ENCODE assay signal across 32 mouse cellular contexts in genomic region chr15:37157386-37157785, GRCm38 (mm10).
DNase-seq lines count a peak whose midpoint lies in the region; ATAC-seq and TF ChIP-seq lines count a peak whose summit lies in the region.
"Had no signal": no experiment of that assay in that cellular context is flagged by ENCODE, and none has a peak within 500 bp of the region (broad histone marks: within the 10 kb centered on the region; RNA-seq: fewer than 3 reads in every experiment).

No protein-coding gene starts in this region.

- no peaks in the 10 kb centered on the region for H3K27me3 ChIP-seq in lung, embryonic 16.5 days (ENCODE audit: control insufficient read depth, insufficient read depth, low read depth, low read length)
- no peaks in the 10 kb centered on the region for H3K27me3 ChIP-seq in kidney, postnatal 0 days (ENCODE audit: insufficient read depth, low read length)
- H3K27me3 ChIP-seq in stomach, embryonic 16.5 days (ENCODE audit: control insufficient read depth, insufficient read depth, low read length), result no peaks in the 10 kb centered on the region
- no peaks in the 10 kb centered on the region for H3K27me3 ChIP-seq in thymus, adult 2 months (ENCODE audit: control insufficient read depth, insufficient read depth, low read length)
- H3K27me3 ChIP-seq: embryonic facial prominence, embryonic 15.5 days; forebrain, embryonic 12.5 days; hindbrain, embryonic 13.5 days; limb, embryonic 15.5 days; midbrain, embryonic 15.5 days; neural tube, embryonic 15.5 days had no signal

- no peak for DNase-seq in lung, postnatal 4 days
- DNase-seq in kidney, adult 8-10 months, result peak; percentile 10 to 48
- DNase-seq in kidney, postnatal 0 days (ENCODE audit: low spot score), result peak; percentile 15
- DNase-seq in layer of hippocampus, adult 18-20 months (ENCODE audit: low spot score in 2 of 2), result no peak
- no peak for DNase-seq in thymus, adult 2 months
- no peak for DNase-seq in embryo, embryonic 11 days
- DNase-seq: adrenal gland, adult 2 months; adrenal gland, postnatal 36 days; cerebellum, adult 18-20 months; cerebellum, postnatal 10 days; gastrocnemius, postnatal 25 days; heart, adult 11 months; heart, postnatal 36 days; liver, embryonic 13.5 days; lung, adult 18-20 months; retina, postnatal 1 day; right cerebral cortex, postnatal 25 days; thymus, postnatal 4 days had no signal

- H3K4me2 ChIP-seq in lung, embryonic 16.5 days (ENCODE audit: low read depth, low read length), result no peak overlapping the region
- H3K4me2 ChIP-seq in kidney, postnatal 0 days (ENCODE audit: low read length), result 0 out of 2 replicates have a peak overlapping the region, but pooled peaks have one; percentile 18
- no peak overlapping the region for H3K4me2 ChIP-seq in stomach, embryonic 16.5 days (ENCODE audit: low read depth, low read length)
- H3K4me2 ChIP-seq: embryonic facial prominence, embryonic 15.5 days; forebrain, embryonic 12.5 days; heart, embryonic 11.5 days; hindbrain, embryonic 13.5 days; limb, embryonic 15.5 days; liver, embryonic 13.5 days; midbrain, embryonic 15.5 days; neural tube, embryonic 15.5 days had no signal

- H3K9me3 ChIP-seq in lung, embryonic 16.5 days (ENCODE audit: control insufficient read depth, low read length), result no peaks in the 10 kb centered on the region
- H3K9me3 ChIP-seq in kidney, postnatal 0 days (replicated peaks; ENCODE audit: low read length), result no peaks in the 10 kb centered on the region
- H3K9me3 ChIP-seq in stomach, embryonic 16.5 days (replicated peaks; ENCODE audit: control insufficient read depth, low read length), result no peaks in the 10 kb centered on the region
- H3K9me3 ChIP-seq: embryonic facial prominence, embryonic 10.5 days; embryonic facial prominence, embryonic 15.5 days; forebrain, embryonic 12.5 days; hindbrain, embryonic 13.5 days; limb, embryonic 10.5 days; limb, embryonic 15.5 days; liver, embryonic 13.5 days; midbrain, embryonic 10.5 days; midbrain, embryonic 15.5 days; neural tube, embryonic 15.5 days had no signal

- H3K9ac ChIP-seq in lung, embryonic 16.5 days (ENCODE audit: low read length), result no peak overlapping the region
- 0 out of 2 replicates have a peak overlapping the region, but pooled peaks have one; percentile 8 for H3K9ac ChIP-seq in kidney, postnatal 0 days (ENCODE audit: low read depth, low read length)
- no peak overlapping the region for H3K9ac ChIP-seq in stomach, embryonic 16.5 days (ENCODE audit: low read length)
- H3K9ac ChIP-seq: embryonic facial prominence, embryonic 15.5 days; forebrain, embryonic 12.5 days; hindbrain, embryonic 13.5 days; limb, embryonic 15.5 days; liver, embryonic 13.5 days; midbrain, embryonic 15.5 days; neural tube, embryonic 15.5 days had no signal

- peak overlapping the region; percentile 17 for H3K27ac ChIP-seq in lung, embryonic 16.5 days (ENCODE audit: low read length)
- H3K27ac ChIP-seq in kidney, postnatal 0 days, result peak overlapping the region; percentile 89
- H3K27ac ChIP-seq in stomach, embryonic 16.5 days (ENCODE audit: low read length), result peak overlapping the region; percentile 47
- H3K27ac ChIP-seq in thymus, adult 2 months (ENCODE audit: control insufficient read depth, insufficient read depth, low read length), result no peak overlapping the region
- H3K27ac ChIP-seq: embryonic facial prominence, embryonic 10.5 days; forebrain, embryonic 12.5 days; hindbrain, embryonic 13.5 days; limb, embryonic 10.5 days; limb, embryonic 15.5 days; liver, embryonic 13.5 days; midbrain, embryonic 10.5 days; midbrain, embryonic 15.5 days; neural tube, embryonic 15.5 days had no signal

- peaks cover 9% of the 10 kb centered on the region for H3K4me1 ChIP-seq in lung, embryonic 16.5 days (replicated peaks; ENCODE audit: control insufficient read depth, insufficient read depth, low read length)
- peaks cover 12% of the 10 kb centered on the region; the same call in 1 of the 2 replicates for H3K4me1 ChIP-seq in kidney, postnatal 0 days (replicated peaks; ENCODE audit: insufficient read depth, low read length)
- no peaks in the 10 kb centered on the region for H3K4me1 ChIP-seq in stomach, embryonic 16.5 days (ENCODE audit: control insufficient read depth, insufficient read depth, low read length)
- no peaks in the 10 kb centered on the region for H3K4me1 ChIP-seq in thymus, adult 2 months (replicated peaks; ENCODE audit: control insufficient read depth, insufficient read depth, low read length)
- H3K4me1 ChIP-seq: liver, embryonic 13.5 days; midbrain, embryonic 15.5 days had no signal

- H3K4me3 ChIP-seq in lung, embryonic 16.5 days (ENCODE audit: low read length), result no peak overlapping the region
- H3K4me3 ChIP-seq in kidney, postnatal 0 days (replicated peaks; ENCODE audit: low read depth, low read length), result no peak overlapping the region
- H3K4me3 ChIP-seq in stomach, embryonic 16.5 days (replicated peaks; ENCODE audit: low read length), result no peak overlapping the region
- no peak overlapping the region for H3K4me3 ChIP-seq in thymus, adult 2 months (ENCODE audit: control insufficient read depth, insufficient read depth, low read length)
- H3K4me3 ChIP-seq: embryonic facial prominence, embryonic 10.5 days; embryonic facial prominence, embryonic 15.5 days; forebrain, embryonic 12.5 days; hindbrain, embryonic 13.5 days; limb, embryonic 10.5 days; limb, embryonic 15.5 days; liver, embryonic 13.5 days; midbrain, embryonic 10.5 days; midbrain, embryonic 15.5 days; neural tube, embryonic 15.5 days had no signal

- TF ChIP-seq POLR2A in thymus, adult 2 months (IDR thresholded peaks at IDR 0.05; ENCODE audit: control insufficient read depth, extremely low read depth, insufficient read depth, low read length, poor library complexity), result no peak

- 34% methylated on average over 4 of the region's 4 CpGs for WGBS in lung, embryonic 16.5 days
- 54% methylated on average over 4 of the region's 4 CpGs for WGBS in kidney, postnatal 0 days
- 43% methylated on average over 4 of the region's 4 CpGs for WGBS in stomach, embryonic 16.5 days
- WGBS in thymus, adult 2 months, result 90% methylated on average over 4 of the region's 4 CpGs

- H3K36me3 ChIP-seq in lung, embryonic 16.5 days (ENCODE audit: control insufficient read depth, insufficient read depth, low read length), result no peaks in the 10 kb centered on the region
- H3K36me3 ChIP-seq in kidney, postnatal 0 days (ENCODE audit: insufficient read depth, low read length), result no peaks in the 10 kb centered on the region
- no peaks in the 10 kb centered on the region for H3K36me3 ChIP-seq in stomach, embryonic 16.5 days (ENCODE audit: control insufficient read depth, insufficient read depth, low read length)
- H3K36me3 ChIP-seq in thymus, adult 2 months (ENCODE audit: control insufficient read depth, insufficient read depth, low read length), result no peaks in the 10 kb centered on the region
- H3K36me3 ChIP-seq: embryonic facial prominence, embryonic 10.5 days; embryonic facial prominence, embryonic 15.5 days; forebrain, embryonic 12.5 days; hindbrain, embryonic 13.5 days; limb, embryonic 10.5 days; limb, embryonic 15.5 days; liver, embryonic 13.5 days; midbrain, embryonic 10.5 days; midbrain, embryonic 15.5 days; neural tube, embryonic 15.5 days had no signal

- no peak for TF ChIP-seq CTCF in kidney, postnatal 0 days (IDR thresholded peaks at IDR 0.05; ENCODE audit: low read depth)
- TF ChIP-seq CTCF in thymus, adult 2 months (IDR thresholded peaks at IDR 0.05; ENCODE audit: borderline replicate concordance, control insufficient read depth, extremely low read depth, insufficient read depth, low read length, poor library complexity), result no peak

- ATAC-seq in lung, embryonic 16.5 days (ENCODE audit: low read depth), result 0 out of 2 replicates have a peak, but pooled peaks have one; percentile 17
- ATAC-seq in kidney, postnatal 0 days (replicated peaks; ENCODE audit: low FRiP score, low read depth), result no peak; the same call in 1 of the 2 replicates
- ATAC-seq in stomach, embryonic 16.5 days (ENCODE audit: insufficient read depth, low FRiP score), result no peak
- ATAC-seq: activated CD4-positive, CD25-positive, alpha-beta regulatory T cell, adult 4 months; intestine, postnatal 0 days; midbrain, embryonic 15.5 days had no signal

Comparison
In these comparisons a context has a peak if more than half of its experiments do, and no peak if none do; other contexts are left out.
1. DNase-seq: peak in kidney, adult 8-10 months (2 of 2) and kidney, postnatal 0 days (single experiment); none in lung, postnatal 4 days (0 of 2), layer of hippocampus, adult 18-20 months (0 of 2), thymus, adult 2 months (single experiment) and embryo, embryonic 11 days (single experiment).